Mouse (Mus musculus) ZHBTc4 (cell line): ENCODE measurements around the gene Morn1.

ENCODE experiments used
- DNase-seq: peaks from one replicate; pipeline ENCODE4 v3.0.0-alpha.2; 2011; ENCODE audit warnings: low read depth, low spot score

Morn1 gene

DNA sequence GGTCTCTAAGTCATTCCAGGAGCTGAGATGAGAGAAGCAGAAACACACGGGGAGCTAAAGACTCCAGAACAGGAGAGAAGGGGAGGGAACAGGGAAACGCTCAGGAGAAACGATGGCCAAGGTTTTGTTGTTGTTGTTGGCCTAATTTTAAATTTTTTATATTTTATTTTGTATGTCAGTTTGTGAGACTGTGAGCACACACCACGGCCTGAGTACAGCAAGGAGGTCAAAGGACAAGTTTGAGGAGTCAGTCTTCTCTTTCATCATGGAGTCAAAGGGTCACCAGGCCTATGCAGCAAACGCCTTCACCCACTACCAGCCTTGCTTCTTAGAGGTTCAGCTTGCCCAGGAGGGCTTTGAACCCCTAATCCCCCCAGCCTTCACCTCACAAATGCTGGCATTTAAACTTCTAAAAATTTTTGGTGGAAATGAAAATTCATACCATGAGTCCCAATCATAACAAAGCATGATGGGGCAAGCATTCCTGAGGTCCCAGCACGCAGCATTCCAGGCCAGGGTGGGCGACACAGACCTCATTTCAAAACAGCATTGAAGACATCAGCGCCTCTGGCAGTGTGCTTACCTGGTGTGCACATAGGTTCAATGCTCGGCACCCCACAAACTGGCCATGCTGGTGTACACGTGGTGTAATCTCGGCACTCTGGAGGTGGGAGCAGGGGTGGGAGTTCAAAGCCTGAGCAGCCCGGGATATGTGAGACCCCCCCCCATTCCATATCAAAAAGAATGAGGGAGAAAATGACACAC, 53.1 kb downstream of the Morn1 start:
- DNase-seq, result no peak

GRCm38 (mm10) chr4:155140150-155140549, 53.8 kb downstream of the Morn1 start:
- DNase-seq, result no peak

DNA sequence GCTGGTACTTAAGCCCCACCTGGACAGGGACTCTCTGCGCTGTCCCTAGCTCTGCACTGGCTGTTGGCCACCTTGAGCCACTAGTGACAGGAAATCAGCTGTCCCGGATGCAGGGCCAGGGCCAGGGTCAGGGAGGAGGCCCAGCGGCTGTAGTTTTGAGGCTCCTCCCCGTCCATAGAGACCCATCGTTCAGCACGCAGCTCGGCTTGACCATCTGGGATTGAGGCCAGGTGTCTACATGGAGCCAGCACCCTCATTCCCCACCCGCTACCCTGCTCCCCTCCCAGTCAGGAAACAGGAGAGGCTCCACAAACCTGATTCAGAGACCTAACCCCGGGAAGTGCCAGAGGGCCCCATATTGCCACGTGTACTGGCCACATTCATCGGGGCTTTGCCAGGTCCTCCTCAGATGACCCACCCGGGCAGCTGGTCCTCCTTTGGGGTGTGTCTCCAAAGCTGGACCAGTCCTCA, 54.5 kb downstream of the Morn1 start:
- DNase-seq, result no peak

GRCm38 (mm10) chr4:155142836-155143235, 56.5 kb downstream of the Morn1 start:
- DNase-seq, result no peak

DNA sequence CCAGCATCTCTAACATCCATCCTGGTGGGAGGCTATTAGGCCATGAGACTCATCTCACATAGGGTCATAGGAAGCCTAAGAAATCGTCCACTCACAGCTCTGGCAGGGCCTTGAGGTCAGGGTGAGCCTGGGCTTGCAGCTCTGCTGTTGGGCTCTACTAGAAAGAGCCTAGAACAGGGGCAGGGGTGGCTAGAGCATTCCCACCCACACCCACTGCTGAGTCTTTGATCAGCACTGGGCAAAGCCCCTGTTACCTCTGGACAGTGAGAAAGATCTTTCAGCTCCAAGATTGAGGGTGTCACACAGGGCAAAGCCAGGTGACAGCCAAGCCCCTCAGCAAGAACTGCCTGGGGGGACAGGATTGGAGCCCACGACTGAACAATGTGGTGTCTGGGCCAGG, 57.0 kb downstream of the Morn1 start:
- no peak for DNase-seq

DNA sequence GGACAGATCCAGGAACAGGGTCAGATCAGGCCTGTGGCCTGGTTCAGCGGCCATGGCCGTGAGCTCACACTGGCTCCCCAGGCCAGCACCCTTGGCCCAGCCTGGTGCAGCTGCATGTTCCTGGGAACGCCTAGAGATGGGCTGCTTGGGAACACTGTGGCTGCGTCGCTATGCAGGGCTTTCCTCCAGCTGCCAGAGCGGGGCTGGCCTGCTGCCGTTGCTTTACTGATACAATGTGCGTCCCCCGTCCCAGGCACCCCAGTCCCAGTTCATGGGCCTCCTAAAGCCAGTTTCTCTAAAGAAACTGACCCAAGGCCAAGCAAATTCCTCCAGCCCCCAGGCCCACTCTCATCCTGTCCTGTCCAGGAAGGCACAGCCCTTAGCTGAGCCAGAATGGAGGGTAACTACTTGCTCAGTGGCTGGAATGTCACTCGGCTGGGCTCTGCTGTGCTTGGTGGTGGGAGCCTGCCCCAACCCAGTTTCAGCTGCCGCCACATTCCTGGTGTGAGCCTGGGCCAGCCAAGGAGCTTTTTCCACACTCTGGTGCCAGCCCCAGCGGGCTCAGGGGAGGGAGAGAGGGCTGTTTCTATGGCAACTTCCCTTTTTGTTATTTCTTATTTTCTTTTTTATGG, 57.6 kb downstream of the Morn1 start:
- DNase-seq, result peak; percentile 51

GRCm38 (mm10) chr4:155144548-155145180, 58.3 kb downstream of the Morn1 start:
- no peak for DNase-seq

- no peak for DNase-seq
These were observed 59.9 kb downstream of the Morn1 start for GRCm38 (mm10) chr4:155146107-155146823.

DNA sequence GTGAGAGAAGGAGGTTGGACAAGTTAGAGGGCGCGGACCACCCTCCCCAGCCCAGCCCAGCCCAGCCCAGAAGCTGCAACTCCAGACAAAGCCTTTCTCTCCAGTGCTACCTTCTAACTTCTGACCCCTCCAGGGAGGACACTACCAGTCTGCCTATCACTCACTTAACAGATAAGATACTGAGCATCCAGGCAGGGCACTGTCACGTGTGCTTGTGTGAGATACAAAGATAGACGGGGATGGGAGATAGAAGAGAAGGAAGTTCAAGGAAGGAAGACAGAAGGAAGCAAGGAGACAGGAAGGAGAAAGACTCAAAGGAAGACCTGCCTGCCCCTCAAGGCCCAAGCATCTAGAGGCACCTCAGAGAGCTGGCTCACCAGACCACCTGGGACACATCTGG, 62.1 kb downstream of the Morn1 start:
- no peak for DNase-seq

- DNase-seq, result no peak
These were observed 62.7 kb downstream of the Morn1 start for GRCm38 (mm10) chr4:155148910-155149698.

DNA sequence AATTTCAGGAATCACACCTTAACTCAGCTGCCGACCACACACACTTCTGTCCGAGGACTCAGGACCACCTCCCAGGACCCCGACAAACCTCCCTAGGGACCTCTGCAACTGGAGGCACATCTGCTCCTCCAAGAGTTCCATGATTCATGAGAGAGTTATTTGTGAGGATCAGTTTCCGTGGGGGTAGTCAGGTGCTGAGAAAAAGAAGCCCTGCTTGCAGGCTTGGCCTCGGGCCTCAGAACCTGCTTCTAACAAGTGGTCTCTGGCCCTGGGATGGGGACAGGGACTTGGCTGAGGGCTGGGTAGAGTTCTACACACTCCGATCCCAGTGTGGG, 63.5 kb downstream of the Morn1 start:
- DNase-seq, result no peak

DNA sequence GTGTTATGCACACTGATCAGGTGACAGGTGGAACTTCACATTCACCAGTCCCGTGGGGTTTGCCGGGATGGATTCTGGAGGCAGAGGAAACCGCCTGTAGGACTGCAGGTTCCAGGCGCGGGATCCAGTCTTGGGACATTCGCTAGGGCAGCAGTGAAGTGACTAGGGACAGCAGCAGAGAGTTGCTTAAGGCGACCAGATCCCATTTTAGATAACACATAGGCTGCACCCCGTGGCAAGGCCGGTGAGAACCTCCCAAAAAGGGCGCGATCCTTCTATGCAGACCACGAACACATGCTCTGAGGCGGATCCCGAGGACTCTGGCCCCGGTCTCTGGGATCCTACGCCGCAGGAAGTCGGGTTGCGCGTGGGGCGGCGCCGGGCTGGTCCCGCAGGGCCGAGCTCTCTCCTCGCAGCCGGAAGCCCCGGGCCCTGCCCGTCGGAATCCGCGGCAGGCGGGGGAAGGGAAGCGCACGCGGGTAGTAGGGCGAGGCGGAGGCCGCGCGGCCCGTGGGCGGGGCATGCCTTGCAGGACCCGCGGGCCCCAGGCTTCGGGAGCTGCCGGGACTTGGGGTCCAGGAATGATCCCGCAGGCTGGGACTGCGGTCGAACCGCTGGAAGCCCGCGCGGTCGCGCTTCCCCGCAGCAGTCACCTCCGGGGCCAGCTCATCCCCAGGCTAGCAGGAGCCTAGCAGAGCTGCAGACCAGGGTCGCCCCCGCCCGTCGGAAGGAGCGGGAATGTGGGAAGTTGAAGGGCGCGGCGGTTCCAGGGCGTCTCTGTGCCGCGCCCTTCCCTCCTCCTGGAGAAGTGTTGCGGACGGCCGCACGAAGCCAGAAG, 64.1 kb downstream of the Morn1 start:
- DNase-seq, result peak; percentile 94

- DNase-seq, result no peak
These were observed 64.9 kb downstream of the Morn1 start for GRCm38 (mm10) chr4:155151221-155151788.

DNA sequence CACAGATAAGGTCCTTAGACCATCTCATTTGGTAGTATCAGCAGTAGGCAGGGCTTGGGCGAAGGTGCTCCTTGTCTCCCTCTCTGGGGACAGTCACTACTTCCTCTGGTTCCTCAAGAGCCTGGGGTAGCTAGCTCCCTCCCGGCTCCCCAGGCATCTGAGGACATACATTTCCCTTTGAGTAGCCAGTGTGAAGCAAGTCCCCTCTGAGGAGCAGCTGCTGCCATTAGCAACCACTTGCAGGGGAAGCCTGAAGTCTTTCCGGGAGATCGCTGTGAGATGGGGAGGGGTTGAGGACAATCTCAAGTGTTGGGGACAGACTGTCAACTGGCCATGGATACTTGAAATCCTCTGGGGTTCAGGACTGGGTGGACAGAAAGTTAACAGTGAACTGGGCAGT, 65.5 kb downstream of the Morn1 start:
- no peak for DNase-seq

GRCm38 (mm10) chr4:155152476-155152875, 66.1 kb downstream of the Morn1 start:
- no peak for DNase-seq

- no peak for DNase-seq
These were observed 67.2 kb downstream of the Morn1 start for GRCm38 (mm10) chr4:155153389-155154072.

- no peak for DNase-seq
These were observed 68.6 kb downstream of the Morn1 start for GRCm38 (mm10) chr4:155154986-155155385.

DNA sequence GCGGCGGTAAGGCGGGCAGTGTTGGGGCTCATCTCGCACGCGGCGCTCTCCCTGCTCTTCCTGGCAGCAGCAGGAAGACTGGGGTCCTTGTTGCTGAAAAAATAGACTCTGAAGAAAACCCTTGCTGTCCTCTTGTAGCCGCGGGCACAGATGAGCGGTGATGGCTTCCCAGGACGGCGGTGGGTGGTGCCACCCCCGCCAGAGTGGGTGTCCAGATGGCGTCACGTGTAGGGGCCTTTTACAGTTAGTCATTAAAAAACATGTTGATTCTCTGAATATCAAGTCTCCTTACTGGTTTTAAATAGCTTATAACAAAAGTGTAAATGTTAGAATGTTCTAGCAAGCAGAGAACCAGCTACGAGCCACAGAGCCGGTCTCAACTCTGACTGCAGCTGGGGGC, 70.4 kb downstream of the Morn1 start:
- DNase-seq, result no peak

DNA sequence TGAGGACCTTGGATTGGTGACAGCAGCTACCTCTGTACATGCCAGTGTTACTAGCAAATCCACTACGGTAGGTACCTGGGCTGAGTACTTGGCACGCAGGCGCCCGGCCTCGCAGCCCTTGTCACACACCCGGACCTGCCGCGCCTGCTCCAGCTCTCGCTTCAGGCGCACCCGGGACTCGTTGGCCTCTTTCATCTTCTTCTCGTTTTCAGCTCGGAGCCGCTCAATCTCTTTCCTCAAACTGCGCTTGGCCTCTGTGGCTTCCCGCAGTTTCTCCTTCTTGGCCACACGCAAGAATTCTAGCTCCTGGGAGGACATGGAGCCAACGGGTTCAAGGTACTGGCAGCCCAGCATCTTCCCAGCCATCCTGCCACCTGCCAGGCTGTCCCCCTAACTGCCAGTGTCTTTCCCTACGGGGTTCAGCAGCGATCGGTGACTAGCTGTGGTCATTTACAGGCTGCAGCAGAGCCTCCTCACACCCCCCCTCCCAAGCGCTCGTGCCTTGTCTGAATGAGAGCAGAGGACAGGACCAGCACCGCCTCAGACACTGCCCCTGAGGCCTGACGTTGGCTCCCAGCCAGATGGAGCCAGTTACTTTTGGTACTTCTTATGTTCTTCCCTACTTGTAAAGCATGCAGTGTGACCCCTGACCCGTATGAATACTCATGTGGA, 71.6 kb downstream of the Morn1 start:
- no peak for DNase-seq
